ENCODE assay signal across 8 mouse cellular contexts in genomic region chr10:43451848-43452662, GRCm38 (mm10). TPM values are rescaled to one million over a fixed set of nuclear protein-coding genes. Genes with fewer than 3 reads are reported as not detected.
A peak's percentile ranks its signal among the peaks of the same experiment; 100 is the strongest.
DNase-seq lines count a peak whose midpoint lies in the region; ATAC-seq and TF ChIP-seq lines count a peak whose summit lies in the region.

No protein-coding gene starts in this region.

- 25% methylated on average over 16 of the region's 16 CpGs for WGBS in forebrain, embryonic 15.5 days

- peak; percentile 93 for ATAC-seq in forebrain, embryonic 15.5 days (replicated peaks)
- ATAC-seq in neutrophil, adult 5-6 weeks (ENCODE audit: extremely low read depth, insufficient number of reproducible peaks, low FRiP score, poor library complexity, severe bottlenecking), result peak; percentile 60; the same call in 1 of the 2 replicates

- H3K4me1 ChIP-seq in ES-Bruce4 (ENCODE audit: control insufficient read depth, insufficient read depth, low read length), result no peaks in the 10 kb centered on the region
- peaks cover 11% of the 10 kb centered on the region for H3K4me1 ChIP-seq in forebrain, embryonic 15.5 days

- no peaks in the 10 kb centered on the region for H3K36me3 ChIP-seq in ES-Bruce4 (ENCODE audit: control insufficient read depth, insufficient read depth, low read length, poor library complexity, severe bottlenecking)
- no peaks in the 10 kb centered on the region for H3K36me3 ChIP-seq in forebrain, embryonic 15.5 days

- no peak for TF ChIP-seq EP300 in ES-Bruce4 (IDR thresholded peaks at IDR 0.05; ENCODE audit: insufficient read depth, low read depth, low read length)

- no peak for TF ChIP-seq POLR2A in ES-Bruce4 (IDR thresholded peaks at IDR 0.05; ENCODE audit: insufficient read depth, low read length)

- peak overlapping the region; percentile 42 for H3K4me2 ChIP-seq in forebrain, embryonic 15.5 days (replicated peaks)

- TF ChIP-seq CTCF in ES-Bruce4 (IDR thresholded peaks at IDR 0.05; ENCODE audit: low read depth, low read length), result peak; percentile 59

- peak; percentile 68 for DNase-seq in cerebellum, adult 11-12 months
- peak; percentile 31 for DNase-seq in heart, postnatal 25 days (ENCODE audit: low spot score)
- DNase-seq in layer of hippocampus, adult 18-20 months (ENCODE audit: low spot score in 2 of 2), result peak; percentile 40 to 88
- DNase-seq in lung, adult 18-20 months, result peak; percentile 56 to 71
- peak; percentile 27 for DNase-seq in testis, postnatal 14 days (ENCODE audit: low spot score)

- intact Hi-C loops in heart, postnatal 25 days (cut with DNase I), result no loop called here

- no peaks in the 10 kb centered on the region for H3K27me3 ChIP-seq in ES-Bruce4 (ENCODE audit: control insufficient read depth, insufficient read depth, low read length, poor library complexity, severe bottlenecking)
- no peaks in the 10 kb centered on the region for H3K27me3 ChIP-seq in forebrain, embryonic 15.5 days

- no peak overlapping the region for H3K27ac ChIP-seq in ES-Bruce4 (ENCODE audit: insufficient read depth, low read length)
- no peak overlapping the region for H3K27ac ChIP-seq in forebrain, embryonic 15.5 days (replicated peaks)

- no peak overlapping the region for H3K4me3 ChIP-seq in ES-Bruce4 (ENCODE audit: low read depth, low read length)
- H3K4me3 ChIP-seq in forebrain, embryonic 15.5 days, result peak overlapping the region; percentile 24

- H3K9me3 ChIP-seq in ES-Bruce4 (replicated peaks; ENCODE audit: control insufficient read depth, insufficient read depth, low read length, poor library complexity, severe bottlenecking), result no peaks in the 10 kb centered on the region
- no peaks in the 10 kb centered on the region for H3K9me3 ChIP-seq in forebrain, embryonic 15.5 days

- no peak overlapping the region for H3K9ac ChIP-seq in ES-Bruce4 (ENCODE audit: low read depth, poor library complexity, severe bottlenecking)
- 0 out of 2 replicates have a peak overlapping the region, but pooled peaks have one; percentile 23 for H3K9ac ChIP-seq in forebrain, embryonic 15.5 days (replicated peaks)

RNA-seq across cellular contexts. Expression of gene Bend3, which starts 26.6 kb away (rescaled TPM):
- 18.2 and 18.9 TPM in 2 replicates for polyA plus RNA-seq in ES-Bruce4 (2011; ENCODE audit: insufficient read depth, insufficient read length, low read depth, missing spikeins)
- 4.2 and 5.1 TPM in 2 replicates for polyA plus RNA-seq in forebrain, embryonic 15.5 days (2015; fragmentation: Nextera tagmentation; extraction: Ambion mirVana)
- total RNA-seq in heart, postnatal 25 days (2021), result 1 to 10 TPM; 5.5 to 5.9 TPM
- total RNA-seq in layer of hippocampus, adult 18-20 months (2021), result 1 to 10 TPM; 3.4 to 4.7 TPM
- 1.4 and 2.2 TPM in 2 replicates for total RNA-seq in neutrophil, adult 5-6 weeks (2017)
